Mouse (Mus musculus): ENCODE results near the gene Galnt12. TPM values are rescaled to one million over a fixed set of nuclear protein-coding genes. Genes with fewer than 3 reads are reported as not detected.
"Not testable (repeated sequence)": the region's sequence is repeated elsewhere in the genome, so short reads cannot be mapped to it uniquely, and the experiment has no call there.

The Galnt12 gene
- polyA plus RNA-seq, 1 experiment: 2.4 TPM

GRCm38 (mm10) chr4:47051905-47052304 lies 39.8 kb upstream of the Galnt12 start:
- Histone ChIP-seq H3K4me3 (ENCODE audit: control insufficient read depth, low read depth, low read length) (no peak overlapping the region), H3K27ac (ENCODE audit: control insufficient read depth, insufficient read depth, low read depth, low read length) (no peak overlapping the region), H3K4me1 (ENCODE audit: control insufficient read depth, insufficient read depth, low read length) (peaks cover 3% of the 10 kb centered on the region; the same call in 1 of the 2 replicates), H3K27me3 (ENCODE audit: control insufficient read depth, insufficient read depth, low read length) (no peaks in the 10 kb centered on the region), H3K36me3 (ENCODE audit: control insufficient read depth, insufficient read depth, low read length) (no peaks in the 10 kb centered on the region)
- TF ChIP-seq POLR2A (IDR thresholded peaks at IDR 0.05; ENCODE audit: control insufficient read depth, low read depth, low read length): no peak
- no peak for TF ChIP-seq CTCF (IDR thresholded peaks at IDR 0.05; ENCODE audit: control insufficient read depth, insufficient read depth, insufficient replicate concordance, low read depth, low read length)

GRCm38 (mm10) chr4:47055170-47055569 lies 36.5 kb upstream of the Galnt12 start:
- H3K27me3 ChIP-seq (ENCODE audit: control insufficient read depth, insufficient read depth, low read length); H3K36me3 ChIP-seq (ENCODE audit: control insufficient read depth, insufficient read depth, low read length); H3K4me1 ChIP-seq (ENCODE audit: control insufficient read depth, insufficient read depth, low read length); H3K4me3 ChIP-seq (ENCODE audit: control insufficient read depth, low read depth, low read length); H3K27ac ChIP-seq (ENCODE audit: control insufficient read depth, insufficient read depth, low read depth, low read length): not testable (repeated sequence)

GRCm38 (mm10) chr4:47055570-47056080 lies 36.1 kb upstream of the Galnt12 start:
- Histone ChIP-seq H3K4me3 (ENCODE audit: control insufficient read depth, low read depth, low read length) (no peak overlapping the region), H3K27ac (ENCODE audit: control insufficient read depth, insufficient read depth, low read depth, low read length) (no peak overlapping the region), H3K36me3 (ENCODE audit: control insufficient read depth, insufficient read depth, low read length) (no peaks in the 10 kb centered on the region), H3K27me3 (ENCODE audit: control insufficient read depth, insufficient read depth, low read length) (no peaks in the 10 kb centered on the region), H3K4me1 (ENCODE audit: control insufficient read depth, insufficient read depth, low read length) (peaks cover 8% of the 10 kb centered on the region; the same call in 1 of the 2 replicates)
- TF ChIP-seq CTCF (IDR thresholded peaks at IDR 0.05; ENCODE audit: control insufficient read depth, insufficient read depth, insufficient replicate concordance, low read depth, low read length) (no peak), POLR2A (IDR thresholded peaks at IDR 0.05; ENCODE audit: control insufficient read depth, low read depth, low read length) (no peak)

- Histone ChIP-seq H3K27me3 (ENCODE audit: control insufficient read depth, insufficient read depth, low read length) (no peaks in the 10 kb centered on the region), H3K4me3 (ENCODE audit: control insufficient read depth, low read depth, low read length) (peak within 1 kb of the TSS; percentile 93), H3K27ac (ENCODE audit: control insufficient read depth, insufficient read depth, low read depth, low read length) (no peak within 1 kb of the TSS), H3K4me1 (ENCODE audit: control insufficient read depth, insufficient read depth, low read length) (peaks cover 8% of the 10 kb centered on the region; the same call in 1 of the 2 replicates), H3K36me3 (ENCODE audit: control insufficient read depth, insufficient read depth, low read length) (no peaks in the 10 kb centered on the region)
- TF ChIP-seq POLR2A (IDR thresholded peaks at IDR 0.05; ENCODE audit: control insufficient read depth, low read depth, low read length) (peak; percentile 61), CTCF (IDR thresholded peaks at IDR 0.05; ENCODE audit: control insufficient read depth, insufficient read depth, insufficient replicate concordance, low read depth, low read length) (no peak)
Measured at GRCm38 (mm10) chr4:47056791-47057509, 34.8 kb upstream of the Galnt12 start, which contains the start of gene Anks6. Anks6 (minus strand) TSS chr4:47057427.

GRCm38 (mm10) chr4:47057510-47058325 lies 34.0 kb upstream of the Galnt12 start:
- Histone ChIP-seq H3K27me3 (ENCODE audit: control insufficient read depth, insufficient read depth, low read length) (no peaks in the 10 kb centered on the region), H3K4me1 (ENCODE audit: control insufficient read depth, insufficient read depth, low read length) (peaks cover 8% of the 10 kb centered on the region; the same call in 1 of the 2 replicates), H3K4me3 (ENCODE audit: control insufficient read depth, low read depth, low read length) (peak overlapping the region; percentile 93), H3K27ac (ENCODE audit: control insufficient read depth, insufficient read depth, low read depth, low read length) (no peak overlapping the region), H3K36me3 (ENCODE audit: control insufficient read depth, insufficient read depth, low read length) (no peaks in the 10 kb centered on the region)
- TF ChIP-seq POLR2A (IDR thresholded peaks at IDR 0.05; ENCODE audit: control insufficient read depth, low read depth, low read length): no peak
- TF ChIP-seq CTCF (IDR thresholded peaks at IDR 0.05; ENCODE audit: control insufficient read depth, insufficient read depth, insufficient replicate concordance, low read depth, low read length): no peak

- peaks cover 8% of the 10 kb centered on the region; the same call in 1 of the 2 replicates for H3K4me1 ChIP-seq (ENCODE audit: control insufficient read depth, insufficient read depth, low read length)
- TF ChIP-seq POLR2A (IDR thresholded peaks at IDR 0.05; ENCODE audit: control insufficient read depth, low read depth, low read length) (no peak), CTCF (IDR thresholded peaks at IDR 0.05; ENCODE audit: control insufficient read depth, insufficient read depth, insufficient replicate concordance, low read depth, low read length) (no peak)
- no peaks in the 10 kb centered on the region for H3K36me3 ChIP-seq (ENCODE audit: control insufficient read depth, insufficient read depth, low read length)
- H3K27me3 ChIP-seq (ENCODE audit: control insufficient read depth, insufficient read depth, low read length): no peaks in the 10 kb centered on the region
- H3K4me3 ChIP-seq (ENCODE audit: control insufficient read depth, low read depth, low read length): no peak overlapping the region
- H3K27ac ChIP-seq (ENCODE audit: control insufficient read depth, insufficient read depth, low read depth, low read length): no peak overlapping the region
Measured at GRCm38 (mm10) chr4:47060900-47061299, 30.8 kb upstream of the Galnt12 start.

- H3K27ac ChIP-seq (ENCODE audit: control insufficient read depth, insufficient read depth, low read depth, low read length): no peak overlapping the region
- no peak overlapping the region for H3K4me3 ChIP-seq (ENCODE audit: control insufficient read depth, low read depth, low read length)
- no peaks in the 10 kb centered on the region for H3K4me1 ChIP-seq (ENCODE audit: control insufficient read depth, insufficient read depth, low read length)
- H3K27me3 ChIP-seq (ENCODE audit: control insufficient read depth, insufficient read depth, low read length): no peaks in the 10 kb centered on the region
- no peak for TF ChIP-seq CTCF (IDR thresholded peaks at IDR 0.05; ENCODE audit: control insufficient read depth, insufficient read depth, insufficient replicate concordance, low read depth, low read length)
- TF ChIP-seq POLR2A (IDR thresholded peaks at IDR 0.05; ENCODE audit: control insufficient read depth, low read depth, low read length): no peak
- no peaks in the 10 kb centered on the region for H3K36me3 ChIP-seq (ENCODE audit: control insufficient read depth, insufficient read depth, low read length)
Measured at GRCm38 (mm10) chr4:47075054-47075453, 16.7 kb upstream of the Galnt12 start.

Data from testis, adult 2 months (tissue).